ENCODE assay signal across 18 mouse cellular contexts in the genomic region with DNA sequence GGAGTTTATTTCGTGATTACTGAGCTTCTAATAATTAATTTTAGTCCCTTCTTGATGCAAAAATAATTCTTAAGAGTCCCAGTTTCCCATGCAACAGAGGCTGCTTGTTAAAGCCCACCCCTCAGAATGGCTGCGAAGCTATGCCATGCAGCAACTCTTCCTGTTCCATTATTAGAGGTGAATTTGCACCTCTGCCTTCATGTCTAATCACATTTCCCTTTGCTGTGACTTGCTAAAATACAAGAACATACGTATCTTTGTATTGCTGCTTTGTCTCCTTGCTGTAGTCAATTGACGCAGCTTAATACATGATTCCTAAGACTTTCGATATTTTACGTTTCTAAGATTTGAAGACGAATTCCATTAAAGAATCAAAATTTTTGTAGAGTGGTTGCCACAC. TPM values are rescaled to one million over a fixed set of nuclear protein-coding genes. Genes with fewer than 3 reads are reported as not detected.
A peak's percentile ranks its signal among the peaks of the same experiment; 100 is the strongest.
DNase-seq lines count a peak whose midpoint lies in the region; ATAC-seq lines count a peak whose summit lies in the region.
"Had no signal": no experiment of that assay in that cellular context is flagged by ENCODE, and none has a peak within 500 bp of the region (broad histone marks: within the 10 kb centered on the region; RNA-seq: fewer than 3 reads in every experiment).

No protein-coding gene starts in this region.

- WGBS in heart, embryonic 12.5 days = 80% methylated on average over 7 of the region's 7 CpGs
- WGBS in neural tube, embryonic 11.5 days = 69% methylated on average over 7 of the region's 7 CpGs
- 48% methylated on average over 7 of the region's 7 CpGs for WGBS in hindbrain, embryonic 13.5 days

- no peaks in the 10 kb centered on the region for H3K27me3 ChIP-seq in heart, embryonic 12.5 days (replicated peaks)
- H3K27me3 ChIP-seq in neural tube, embryonic 11.5 days (ENCODE audit: control insufficient read depth, insufficient read depth, low read length) = no peaks in the 10 kb centered on the region
- no peaks in the 10 kb centered on the region for H3K27me3 ChIP-seq in hindbrain, embryonic 13.5 days
- H3K27me3 ChIP-seq: limb, embryonic 15.5 days had no signal

- no peak overlapping the region for H3K27ac ChIP-seq in heart, embryonic 12.5 days (ENCODE audit: poor library complexity, severe bottlenecking)
- no peak overlapping the region for H3K27ac ChIP-seq in neural tube, embryonic 11.5 days (ENCODE audit: low read depth, low read length)
- no peak overlapping the region for H3K27ac ChIP-seq in hindbrain, embryonic 13.5 days

- no peak for DNase-seq in heart, adult 9 months (ENCODE audit: low spot score in 2 of 2)
- no peak for DNase-seq in neural tube, embryonic 11.5 days (ENCODE audit: low spot score)
- no peak for DNase-seq in neural tube, embryonic 10.5 days (ENCODE audit: extremely low spot score, low spot score)
- DNase-seq in cerebellum, adult 11-12 months = no peak
- no peak for DNase-seq in spleen, postnatal 10 days (ENCODE audit: low spot score in 2 of 2)
- DNase-seq: cerebellum, adult 18-20 months; layer of hippocampus, postnatal 36 days; lung, embryonic 14.5 days; thymus, adult 2 months had no signal

- H3K9me3 ChIP-seq in heart, embryonic 12.5 days (replicated peaks) = no peaks in the 10 kb centered on the region
- no peaks in the 10 kb centered on the region for H3K9me3 ChIP-seq in neural tube, embryonic 11.5 days (ENCODE audit: control insufficient read depth, low read length)
- no peaks in the 10 kb centered on the region for H3K9me3 ChIP-seq in hindbrain, embryonic 13.5 days
- H3K9me3 ChIP-seq: G1E; limb, embryonic 15.5 days had no signal

- no peak for ATAC-seq in heart, embryonic 12.5 days (ENCODE audit: insufficient number of reproducible peaks, low FRiP score)
- ATAC-seq in neural tube, embryonic 11.5 days (ENCODE audit: insufficient read depth, low FRiP score, low TSS enrichment) = no peak
- ATAC-seq in hindbrain, embryonic 13.5 days (ENCODE audit: low FRiP score) = no peak

- 0 out of 2 replicates have a peak overlapping the region, but pooled peaks have one; percentile 33 for H3K4me2 ChIP-seq in heart, embryonic 12.5 days
- H3K4me2 ChIP-seq in neural tube, embryonic 11.5 days (ENCODE audit: low read depth) = 0 out of 2 replicates have a peak overlapping the region, but pooled peaks have one; percentile 1
- H3K4me2 ChIP-seq in hindbrain, embryonic 13.5 days = peak overlapping the region; percentile 22; the same call in 1 of the 2 replicates

- no peak overlapping the region for H3K9ac ChIP-seq in heart, embryonic 12.5 days
- H3K9ac ChIP-seq in neural tube, embryonic 11.5 days (ENCODE audit: low read length) = no peak overlapping the region
- no peak overlapping the region for H3K9ac ChIP-seq in hindbrain, embryonic 13.5 days

- H3K36me3 ChIP-seq in heart, embryonic 12.5 days = no peaks in the 10 kb centered on the region
- no peaks in the 10 kb centered on the region for H3K36me3 ChIP-seq in neural tube, embryonic 11.5 days (ENCODE audit: control insufficient read depth, insufficient read depth, low read length)
- H3K36me3 ChIP-seq in hindbrain, embryonic 13.5 days = no peaks in the 10 kb centered on the region
- H3K36me3 ChIP-seq: G1E; limb, embryonic 15.5 days had no signal

- peaks cover 28% of the 10 kb centered on the region for H3K4me1 ChIP-seq in heart, embryonic 12.5 days (replicated peaks)
- peaks cover 32% of the 10 kb centered on the region for H3K4me1 ChIP-seq in neural tube, embryonic 11.5 days (ENCODE audit: control insufficient read depth, insufficient read depth, low read length)
- H3K4me1 ChIP-seq in hindbrain, embryonic 13.5 days (replicated peaks) = peaks cover 65% of the 10 kb centered on the region

- no peak overlapping the region for H3K4me3 ChIP-seq in heart, embryonic 12.5 days
- no peak overlapping the region for H3K4me3 ChIP-seq in neural tube, embryonic 11.5 days (ENCODE audit: low read depth, low read length)
- H3K4me3 ChIP-seq in hindbrain, embryonic 13.5 days = no peak overlapping the region

RNA-seq across cellular contexts. Expression of a gene that starts 7.9 kb away (rescaled TPM):
- 14.8 and 18.3 TPM in 2 replicates for polyA plus RNA-seq in heart, embryonic 12.5 days (2016; fragmentation: Nextera tagmentation; extraction: Ambion mirVana)
- 6.9 and 7.6 TPM in 2 replicates for polyA plus RNA-seq in neural tube, embryonic 11.5 days (2014; fragmentation: Nextera tagmentation; extraction: Ambion mirVana)
- polyA plus RNA-seq in hindbrain, embryonic 13.5 days (2015; fragmentation: Nextera tagmentation; extraction: Ambion mirVana) = 13.1 and 14.0 TPM in 2 replicates

RNA-seq across cellular contexts. Expression of a gene that starts 19.2 kb away (rescaled TPM):
- polyA plus RNA-seq in heart, embryonic 12.5 days (2016; fragmentation: Nextera tagmentation; extraction: Ambion mirVana) = 7.7 and 8.8 TPM in 2 replicates
- polyA plus RNA-seq in neural tube, embryonic 11.5 days (2014; fragmentation: Nextera tagmentation; extraction: Ambion mirVana) = 12.0 and 15.5 TPM in 2 replicates
- 11.5 and 12.7 TPM in 2 replicates for polyA plus RNA-seq in hindbrain, embryonic 13.5 days (2015; fragmentation: Nextera tagmentation; extraction: Ambion mirVana)

RNA-seq across cellular contexts. Expression of a gene that starts 25.4 kb away (rescaled TPM):
- 36.3 and 37.1 TPM in 2 replicates for polyA plus RNA-seq in heart, embryonic 12.5 days (2016; fragmentation: Nextera tagmentation; extraction: Ambion mirVana)
- polyA plus RNA-seq in neural tube, embryonic 11.5 days (2014; fragmentation: Nextera tagmentation; extraction: Ambion mirVana) = 39.4 and 42.6 TPM in 2 replicates
- polyA plus RNA-seq in hindbrain, embryonic 13.5 days (2015; fragmentation: Nextera tagmentation; extraction: Ambion mirVana) = 60.3 and 61.4 TPM in 2 replicates

RNA-seq across cellular contexts. Expression of a gene that starts 32.9 kb away (rescaled TPM):
- polyA plus RNA-seq in heart, embryonic 12.5 days (2016; fragmentation: Nextera tagmentation; extraction: Ambion mirVana) = not detected in 2 replicates
- polyA plus RNA-seq in neural tube, embryonic 11.5 days (2014; fragmentation: Nextera tagmentation; extraction: Ambion mirVana) = not detected in 2 replicates
- polyA plus RNA-seq in hindbrain, embryonic 13.5 days (2015; fragmentation: Nextera tagmentation; extraction: Ambion mirVana) = not detected in 2 replicates
- polyA plus RNA-seq: C2C12; cortical plate, adult 2 months; G1E; intestine, embryonic 14.5 days; kidney, postnatal 0 days; limb, embryonic 15.5 days; lung, embryonic 14.5 days; neural tube, embryonic 14.5 days; thymus, adult 2 months had no signal
